Mouse (Mus musculus) C2C12 (cell line): ENCODE measurements around the gene Aff3.

ENCODE experiments used
- CTCF ChIP-seq: IDR thresholded peaks from one replicate; pipeline ENCODE4 v1.5.1; 2011; ENCODE audit not compliant: control insufficient read depth, insufficient read depth, insufficient read length
- FOSL1 ChIP-seq: IDR thresholded peaks from one replicate; pipeline ENCODE4 v1.8.0; 2011; ENCODE audit warnings: mild to moderate bottlenecking, low read length; ENCODE audit not compliant: poor library complexity, insufficient read depth, severe bottlenecking
- MAX ChIP-seq: IDR thresholded peaks from one replicate; pipeline ENCODE4 v1.6.1; 2011; ENCODE audit warnings: mild to moderate bottlenecking, control low read depth
- MYOD1 ChIP-seq: IDR thresholded peaks from one replicate; pipeline ENCODE4 v1.6.1; 2011; ENCODE audit warnings: low read depth; ENCODE audit not compliant: control insufficient read depth, insufficient read length
- USF1 ChIP-seq: IDR thresholded peaks from one replicate; pipeline ENCODE4 v1.6.1; 2011; ENCODE audit warnings: low read depth, mild to moderate bottlenecking, control low read depth, moderate library complexity

DNA sequence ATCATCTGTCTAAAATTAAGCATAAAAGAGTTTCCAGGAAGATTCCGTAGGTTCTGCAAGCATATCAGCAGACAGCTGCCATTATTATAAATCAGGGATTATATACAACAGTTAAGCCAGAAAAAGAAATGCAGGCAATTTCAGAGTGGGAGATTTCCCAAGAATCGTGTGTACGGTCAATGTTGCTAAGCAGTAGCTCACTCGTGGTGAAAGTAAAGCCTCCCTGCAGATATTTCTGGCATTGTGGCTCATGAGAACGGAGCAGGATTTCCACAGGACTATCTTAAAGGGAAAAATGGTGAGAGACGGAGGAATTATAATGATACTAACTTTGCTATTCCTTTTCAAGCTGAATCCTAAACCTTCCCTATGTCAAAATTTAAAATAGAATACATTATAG is 76.0 kb downstream of the Aff3 start:
- TF ChIP-seq CTCF (no peak), USF1 (no peak), FOSL1 (no peak), MAX (no peak), MYOD1 (no peak)
